Mouse (Mus musculus): ENCODE results near the gene Rbm8a. TPM values are rescaled to one million over a fixed set of nuclear protein-coding genes. Genes with fewer than 3 reads are reported as not detected.

The Rbm8a gene
- polyA plus RNA-seq, 1 experiment from 2014 or later, result 185 TPM

- H3K4me3 ChIP-seq, result no peak overlapping the region
- no peak overlapping the region for H3K27ac ChIP-seq
- H3K4me1 ChIP-seq (replicated peaks), result peaks cover 35% of the 10 kb centered on the region
- WGBS, result 18% methylated on average over 12 of the region's 12 CpGs
- H3K36me3 ChIP-seq, result no peaks in the 10 kb centered on the region
- H3K27me3 ChIP-seq (ENCODE audit: insufficient read depth, poor library complexity, severe bottlenecking), result peaks cover 67% of the 10 kb centered on the region
- H3K9me3 ChIP-seq, result no peaks in the 10 kb centered on the region
- no peak for DNase-seq (ENCODE audit: low spot score)
These were observed 50.7 kb downstream of the Rbm8a start for GRCm38 (mm10) chr3:96680269-96680956.

Other genes starting within 250 kb of the Rbm8a start
- gene BC107364, start 177.6 kb upstream of the Rbm8a start, polyA plus RNA-seq (2016; fragmentation: Nextera tagmentation; extraction: Ambion mirVana), result 0.25 TPM in 1 of 2 replicates, not detected in the other
- 0.89 and 2.2 TPM in 2 replicates for gene Hfe2, start 104.8 kb upstream of the Rbm8a start, polyA plus RNA-seq (2016; fragmentation: Nextera tagmentation; extraction: Ambion mirVana)
- 36.3 and 38.1 TPM in 2 replicates for gene Txnip, start 72.0 kb upstream of the Rbm8a start, polyA plus RNA-seq (2016; fragmentation: Nextera tagmentation; extraction: Ambion mirVana)
- 0.55 and 0.93 TPM in 2 replicates for gene Gm16253, start 52.9 kb upstream of the Rbm8a start, polyA plus RNA-seq (2016; fragmentation: Nextera tagmentation; extraction: Ambion mirVana)
- gene Polr3gl, start 35.8 kb upstream of the Rbm8a start, polyA plus RNA-seq (2016; fragmentation: Nextera tagmentation; extraction: Ambion mirVana), result 25.3 and 29.4 TPM in 2 replicates
- 0.92 and 1.5 TPM in 2 replicates for gene Ankrd34a, start 33.3 kb upstream of the Rbm8a start, polyA plus RNA-seq (2016; fragmentation: Nextera tagmentation; extraction: Ambion mirVana)
- gene Lix1l, start 28.8 kb upstream of the Rbm8a start, polyA plus RNA-seq (2016; fragmentation: Nextera tagmentation; extraction: Ambion mirVana), result 5.4 and 5.5 TPM in 2 replicates
- 39.3 and 41.8 TPM in 2 replicates for gene Pex11b, start 5.4 kb downstream of the Rbm8a start, polyA plus RNA-seq (2016; fragmentation: Nextera tagmentation; extraction: Ambion mirVana)
- 0.06 and 0.13 TPM in 2 replicates for gene Gm42957, start 5.5 kb downstream of the Rbm8a start, polyA plus RNA-seq (2016; fragmentation: Nextera tagmentation; extraction: Ambion mirVana)
- 0.31 and 0.35 TPM in 2 replicates for gene Itga10, start 15.7 kb downstream of the Rbm8a start, polyA plus RNA-seq (2016; fragmentation: Nextera tagmentation; extraction: Ambion mirVana)
- 0.10 and 0.16 TPM in 2 replicates for gene Ankrd35, start 40.2 kb downstream of the Rbm8a start, polyA plus RNA-seq (2016; fragmentation: Nextera tagmentation; extraction: Ambion mirVana)
- 46.2 and 48.3 TPM in 2 replicates for gene Pias3, start 66.5 kb downstream of the Rbm8a start, polyA plus RNA-seq (2016; fragmentation: Nextera tagmentation; extraction: Ambion mirVana)
- gene Nudt17, start 78.6 kb downstream of the Rbm8a start, polyA plus RNA-seq (2016; fragmentation: Nextera tagmentation; extraction: Ambion mirVana), result 17.1 and 19.4 TPM in 2 replicates
- 44.4 and 45.3 TPM in 2 replicates for gene Polr3c, start 97.7 kb downstream of the Rbm8a start, polyA plus RNA-seq (2016; fragmentation: Nextera tagmentation; extraction: Ambion mirVana)
- gene Rnf115, start 97.7 kb downstream of the Rbm8a start, polyA plus RNA-seq (2016; fragmentation: Nextera tagmentation; extraction: Ambion mirVana), result 63.8 and 64.2 TPM in 2 replicates
- 0.25 and 0.29 TPM in 2 replicates for gene Pdzk1, start 199.4 kb downstream of the Rbm8a start, polyA plus RNA-seq (2016; fragmentation: Nextera tagmentation; extraction: Ambion mirVana)
- 0.06 and 0.14 TPM in 2 replicates for gene Cd160, start 199.4 kb downstream of the Rbm8a start, polyA plus RNA-seq (2016; fragmentation: Nextera tagmentation; extraction: Ambion mirVana)